Mouse (Mus musculus): ENCODE data around the gene S100a13. TPM values are rescaled to one million over a fixed set of nuclear protein-coding genes. Genes with fewer than 3 reads are reported as not detected.

Gene S100a13
- polyA plus RNA-seq, 1 experiment = 83.0 TPM

- H3K27me3 ChIP-seq (ENCODE audit: control insufficient read depth, insufficient read depth, low read length) = no peaks in the 10 kb centered on the region
- no peak within 1 kb of the TSS for H3K27ac ChIP-seq (ENCODE audit: control insufficient read depth, insufficient read depth, low read length)
- no peak for DNase-seq
- H3K4me1 ChIP-seq (replicated peaks; ENCODE audit: control insufficient read depth, insufficient read depth, low read length) = no peaks in the 10 kb centered on the region
- no peak within 1 kb of the TSS for H3K4me3 ChIP-seq (ENCODE audit: control insufficient read depth, insufficient read depth, low read length)
- 90% methylated on average over 6 of the region's 6 CpGs for WGBS
- TF ChIP-seq CTCF (IDR thresholded peaks at IDR 0.05; ENCODE audit: borderline replicate concordance, control insufficient read depth, extremely low read depth, insufficient read depth, low read length, poor library complexity) (no peak), POLR2A (IDR thresholded peaks at IDR 0.05; ENCODE audit: control insufficient read depth, extremely low read depth, insufficient read depth, low read length, poor library complexity) (no peak)
- H3K36me3 ChIP-seq (ENCODE audit: control insufficient read depth, insufficient read depth, low read length) = no peaks in the 10 kb centered on the region
Observed at GRCm38 (mm10) chr3:90560008-90560628, 45.9 kb downstream of the S100a13 start, which contains the start of gene S100a3. S100a3 (plus strand) TSS chr3:90560578.

Other genes starting within 250 kb of the S100a13 start
- 163 and 182 TPM in 2 replicates for gene Dennd4b, start 249.2 kb upstream of the S100a13 start, polyA plus RNA-seq (2012; rRNA removed)
- gene Gatad2b, start 221.3 kb upstream of the S100a13 start, polyA plus RNA-seq (2012; rRNA removed) = 69.8 and 77.6 TPM in 2 replicates
- 15.0 and 21.2 TPM in 2 replicates for gene Slc27a3, start 124.5 kb upstream of the S100a13 start, polyA plus RNA-seq (2012; rRNA removed)
- 46.2 and 47.4 TPM in 2 replicates for gene Ints3, start 80.8 kb upstream of the S100a13 start, polyA plus RNA-seq (2012; rRNA removed)
- 9.2 and 11.4 TPM in 2 replicates for gene Npr1, start 48.6 kb upstream of the S100a13 start, polyA plus RNA-seq (2012; rRNA removed)
- gene Ilf2, start 38.3 kb upstream of the S100a13 start, polyA plus RNA-seq (2012; rRNA removed) = 50.1 and 50.8 TPM in 2 replicates
- gene Snapin, start 23.4 kb upstream of the S100a13 start, polyA plus RNA-seq (2012; rRNA removed) = 20.8 and 27.8 TPM in 2 replicates
- gene Chtop, start 4.9 kb upstream of the S100a13 start, polyA plus RNA-seq (2012; rRNA removed) = 91.0 and 94.5 TPM in 2 replicates
- 54.7 and 122 TPM in 2 replicates for gene S100a1, start within 50 bp of the S100a13 start, polyA plus RNA-seq (2012; rRNA removed)
- 8.7 and 11.3 TPM in 2 replicates for gene S100a14, start 12.4 kb downstream of the S100a13 start, polyA plus RNA-seq (2012; rRNA removed)
- 45.4 and 69.6 TPM in 2 replicates for gene S100a16, start 22.8 kb downstream of the S100a13 start, polyA plus RNA-seq (2012; rRNA removed)
- 7.4 and 14.0 TPM in 2 replicates for gene S100a3, start 46.1 kb downstream of the S100a13 start, polyA plus RNA-seq (2012; rRNA removed)
- not detected in 2 replicates for gene S100a2, start 75.8 kb downstream of the S100a13 start, polyA plus RNA-seq (2012; rRNA removed)
- gene Gm42674, start 87.5 kb downstream of the S100a13 start, polyA plus RNA-seq (2012; rRNA removed) = not detected in 2 replicates
- 31.0 and 51.8 TPM in 2 replicates for gene S100a4, start 89.3 kb downstream of the S100a13 start, polyA plus RNA-seq (2012; rRNA removed)
- not detected in 2 replicates for gene S100a5, start 94.1 kb downstream of the S100a13 start, polyA plus RNA-seq (2012; rRNA removed)
- 62.7 and 96.8 TPM in 2 replicates for gene S100a6, start 98.4 kb downstream of the S100a13 start, polyA plus RNA-seq (2012; rRNA removed)
- 0.32 and 0.42 TPM in 2 replicates for gene S100a7a, start 139.6 kb downstream of the S100a13 start, polyA plus RNA-seq (2012; rRNA removed)
- gene S100a8, start 154.5 kb downstream of the S100a13 start, polyA plus RNA-seq (2012; rRNA removed) = 13.3 and 13.8 TPM in 2 replicates
- gene S100a9, start 181.3 kb downstream of the S100a13 start, polyA plus RNA-seq (2012; rRNA removed) = 13.6 and 14.4 TPM in 2 replicates
- 1.1 and 1.6 TPM in 2 replicates for gene Pglyrp4, start 212.5 kb downstream of the S100a13 start, polyA plus RNA-seq (2012; rRNA removed)